Mouse (Mus musculus) layer of hippocampus, adult 6 months (tissue): ENCODE measurements around the gene Heph. TPM values are rescaled to one million over a fixed set of nuclear protein-coding genes. Genes with fewer than 3 reads are reported as not detected.

ENCODE experiments used
- long read RNA-seq, 2 experiments: library from polyadenylated mRNA; unstranded; transcript quantifications; one replicate each; pipeline ENCODE4 v2.0.0; 2019 to 2020
- polyA plus RNA-seq: library from polyadenylated mRNA; unstranded; fragments of <200 nt; fragmentation: Nextera tagmentation; gene quantifications from 2 replicates; pipeline ENCODE4 v1.2.3, GENCODE M21; 2021

Gene Heph
- 2.1 and 2.2 TPM in 2 replicates for polyA plus RNA-seq
- long read RNA-seq, experiment 1, partial matches to known transcripts: 3 of 3 reads
- long read RNA-seq, experiment 1, other reads (novel, unspliced or antisense): 0 of 3 reads
- long read RNA-seq, experiment 2, full-length matches to known transcripts: 9 of 19 reads
- long read RNA-seq, experiment 2, partial matches to known transcripts: 3 of 19 reads
- long read RNA-seq, experiment 2, other reads (novel, unspliced or antisense): 7 of 19 reads

GRCm38 (mm10) chrX:96455149-96455548 is at the start of gene Heph:
TSS of gene Heph (plus strand) at chrX:96455359.

GRCm38 (mm10) chrX:96456201-96456963 is 1.2 kb downstream of the Heph start, which contains the start of gene Hsf3:
TSS of gene Hsf3 (minus strand) at chrX:96456294.

Other genes with a start within 250 kb of the Heph start
- not detected in 2 replicates for gene Vsig4, start 161.9 kb upstream of the Heph start, polyA plus RNA-seq
- 0.06 and 0.24 TPM in 2 replicates for gene Hsf3, start 935 bp downstream of the Heph start, polyA plus RNA-seq